ENCODE assay signal across 25 mouse cellular contexts in genomic region chr6:37007573-37007972, GRCm38 (mm10).
DNase-seq lines count a peak whose midpoint lies in the region; ATAC-seq lines count a peak whose summit lies in the region.
"Had no signal": no experiment of that assay in that cellular context is flagged by ENCODE, and none has a peak within 500 bp of the region (broad histone marks: within the 10 kb centered on the region; RNA-seq: fewer than 3 reads in every experiment).

No protein-coding gene starts in this region.

- under 1% methylated on average over 4 of the region's 4 CpGs for WGBS in forebrain, embryonic 15.5 days

- H3K4me2 ChIP-seq in forebrain, embryonic 15.5 days (replicated peaks) = no peak overlapping the region
- H3K4me2 ChIP-seq: embryonic facial prominence, embryonic 13.5 days; heart, embryonic 11.5 days; heart, embryonic 15.5 days; hindbrain, embryonic 14.5 days had no signal

- peak; percentile 24 for ATAC-seq in frontal cortex, adult (ENCODE audit: low TSS enrichment)
- ATAC-seq in forebrain, embryonic 15.5 days (replicated peaks) = 0 out of 2 replicates have a peak, but pooled peaks have one; percentile 16
- no peak for ATAC-seq in monocyte, adult 5-6 weeks (replicated peaks; ENCODE audit: insufficient number of reproducible peaks, low FRiP score, low TSS enrichment, poor library complexity, severe bottlenecking)
- ATAC-seq: CD4-positive, CD25-positive, alpha-beta regulatory T cell, adult 4 months; intestine, postnatal 0 days had no signal

- no peaks in the 10 kb centered on the region for H3K9me3 ChIP-seq in forebrain, embryonic 15.5 days
- H3K9me3 ChIP-seq: embryonic facial prominence, embryonic 13.5 days; G1E; heart, embryonic 15.5 days had no signal

- no peaks in the 10 kb centered on the region for H3K27me3 ChIP-seq in forebrain, embryonic 15.5 days
- H3K27me3 ChIP-seq: embryonic facial prominence, embryonic 13.5 days; heart, embryonic 15.5 days had no signal

- H3K4me1 ChIP-seq in forebrain, embryonic 15.5 days = 0 out of 2 replicates have a peak, but pooled peaks cover 4% of the 10 kb centered on the region
- H3K4me1 ChIP-seq: embryonic facial prominence, embryonic 13.5 days had no signal

- peak; percentile 10 for DNase-seq in embryo, embryonic 10.5 days (ENCODE audit: low spot score)
- no peak for DNase-seq in embryo, embryonic 10 days (ENCODE audit: low spot score)
- no peak for DNase-seq in frontal cortex, adult 2 months (ENCODE audit: extremely low spot score in 1 of 2, low spot score in 1 of 2)
- peak; percentile 12 for DNase-seq in brain, embryonic 18.5 days (ENCODE audit: low read depth, low spot score)
- DNase-seq in ovary, postnatal 36 days (ENCODE audit: low spot score) = no peak
- DNase-seq: adrenal gland, postnatal 10 days; B cell, adult 2 months; cerebellum, adult 18-20 months; cerebellum, adult 9-11 months; cerebellum, postnatal 36 days; embryo, embryonic 11 days; gastrocnemius, postnatal 10 days; heart, adult 18-20 months; heart, postnatal 14 days; kidney, adult 8-10 months had no signal

- H3K4me3 ChIP-seq in forebrain, embryonic 15.5 days = no peak overlapping the region
- H3K4me3 ChIP-seq: embryonic facial prominence, embryonic 13.5 days; heart, embryonic 15.5 days had no signal

- H3K9ac ChIP-seq in forebrain, embryonic 15.5 days (replicated peaks) = no peak overlapping the region
- H3K9ac ChIP-seq: embryonic facial prominence, embryonic 13.5 days; heart, embryonic 15.5 days; hindbrain, embryonic 14.5 days had no signal

- H3K27ac ChIP-seq in forebrain, embryonic 15.5 days (replicated peaks) = no peak overlapping the region
- H3K27ac ChIP-seq: embryonic facial prominence, embryonic 13.5 days; heart, embryonic 15.5 days; hindbrain, embryonic 14.5 days had no signal

- H3K36me3 ChIP-seq in forebrain, embryonic 15.5 days = peaks cover 2% of the 10 kb centered on the region
- H3K36me3 ChIP-seq: embryonic facial prominence, embryonic 13.5 days; G1E; heart, embryonic 15.5 days had no signal

Comparison
In these comparisons a context has a peak if more than half of its experiments do, and no peak if none do; other contexts are left out.
1. DNase-seq: peak in embryo, embryonic 10.5 days (single experiment) and brain, embryonic 18.5 days (single experiment); none in embryo, embryonic 10 days (single experiment), frontal cortex, adult 2 months (0 of 2) and ovary, postnatal 36 days (single experiment).